Mouse (Mus musculus) CD4-positive, CD25-positive, alpha-beta regulatory T cell, adult 2 months (primary cell): ENCODE results near the gene Ube4a.

ENCODE experiments used
- DNase-seq: peaks from one replicate; pipeline ENCODE4 v3.0.0-alpha.2; 2012; ENCODE audit warnings: low read depth, low spot score

The Ube4a gene

DNA sequence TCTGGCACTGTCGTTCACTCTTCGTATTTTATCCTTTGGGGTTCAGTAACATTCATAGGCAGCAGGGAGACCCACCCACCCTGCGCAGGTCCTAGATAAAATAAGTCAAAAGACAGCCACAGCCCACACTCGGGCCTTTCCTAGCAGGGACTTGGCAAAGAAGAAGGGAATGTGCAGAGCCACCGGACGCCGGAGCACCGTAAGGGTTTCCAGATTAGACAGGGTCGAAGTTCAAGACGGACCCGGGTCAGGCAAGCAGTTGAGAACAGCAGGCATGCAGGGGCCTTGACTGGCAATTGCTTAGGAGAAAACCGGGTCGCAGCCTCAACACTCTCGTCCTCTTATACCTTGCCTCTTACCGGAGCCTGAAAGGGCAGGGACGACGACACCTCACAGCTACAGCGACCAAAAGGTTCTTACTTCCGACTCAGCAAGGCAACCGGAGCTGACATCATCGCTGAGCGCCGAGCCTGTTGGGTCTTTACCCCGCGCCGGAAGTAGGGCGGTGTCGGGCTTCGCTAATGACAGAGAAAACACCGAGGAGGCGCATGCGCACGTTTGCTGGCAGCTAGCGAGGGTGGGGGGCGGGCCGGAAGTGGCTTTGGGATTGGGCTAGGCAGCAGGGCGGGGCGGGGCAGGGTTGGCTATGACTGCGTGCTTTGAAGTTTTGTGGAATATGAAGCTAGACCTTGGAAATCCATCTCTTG is at the start of gene Ube4a:
Gene Ube4a (minus strand): TSS at position 475 of the 707 bp plus-strand sequence.
- peak; percentile 100 for DNase-seq

DNA sequence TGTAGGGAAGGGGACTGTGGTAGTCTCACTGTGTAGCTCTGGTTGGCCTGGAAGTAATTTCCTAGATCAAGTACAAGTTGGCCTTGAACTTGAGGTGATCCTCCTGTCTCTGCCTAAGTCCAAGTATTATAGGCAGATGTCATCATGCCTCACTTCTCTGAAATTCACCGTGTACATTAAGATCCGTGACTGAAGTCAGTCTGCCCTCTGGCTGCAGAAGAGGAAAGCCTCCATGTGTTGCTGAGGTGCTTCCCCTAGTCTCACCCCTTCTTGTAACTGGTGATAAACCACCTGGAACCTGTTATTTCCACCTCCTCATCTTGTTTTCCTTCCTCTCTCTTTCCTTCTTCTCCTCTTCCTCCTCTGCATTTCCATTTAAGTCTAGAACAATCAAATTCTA is 49.5 kb upstream of the Ube4a start:
- peak; percentile 82 for DNase-seq

DNA sequence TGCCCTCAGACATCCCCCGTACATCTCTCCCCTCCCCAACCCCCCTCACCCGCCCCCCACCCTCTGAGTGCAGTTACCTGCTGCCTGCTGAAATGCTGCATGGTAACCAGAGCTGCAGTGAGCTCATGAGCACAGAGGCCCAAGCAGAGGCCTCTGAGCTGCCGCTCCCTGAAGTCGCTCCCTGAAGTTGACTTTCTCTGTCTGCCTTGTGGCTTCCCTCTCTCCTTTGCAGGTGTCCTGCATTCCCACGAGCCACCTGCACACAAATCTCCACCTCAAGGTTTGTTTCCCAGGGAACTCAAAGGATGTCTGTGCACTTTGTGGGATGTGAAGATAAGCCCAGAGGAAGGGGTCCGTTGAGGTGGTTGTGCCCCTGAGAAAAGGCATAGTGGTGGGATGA is 45.9 kb upstream of the Ube4a start:
- DNase-seq: no peak

DNA sequence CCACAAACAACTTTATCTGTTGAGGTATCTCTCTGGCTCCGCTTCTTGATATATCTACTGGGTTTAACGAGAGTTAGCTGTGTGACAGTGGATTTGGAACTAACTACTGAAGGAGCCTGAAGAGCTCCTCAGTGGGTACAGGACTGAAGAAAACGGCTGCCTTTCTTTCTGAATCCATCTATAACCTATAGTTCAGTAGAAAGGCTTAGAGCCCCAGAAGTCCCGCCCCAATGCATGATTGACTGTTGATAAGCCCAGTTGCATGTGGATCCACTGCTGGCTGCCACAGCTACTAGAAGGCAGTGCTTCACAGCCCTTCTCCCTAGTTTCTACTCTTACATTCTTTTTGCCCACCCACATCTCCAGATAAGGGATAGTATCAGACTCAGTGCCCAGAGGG is 45.1 kb upstream of the Ube4a start:
- peak; percentile 85 for DNase-seq

DNA sequence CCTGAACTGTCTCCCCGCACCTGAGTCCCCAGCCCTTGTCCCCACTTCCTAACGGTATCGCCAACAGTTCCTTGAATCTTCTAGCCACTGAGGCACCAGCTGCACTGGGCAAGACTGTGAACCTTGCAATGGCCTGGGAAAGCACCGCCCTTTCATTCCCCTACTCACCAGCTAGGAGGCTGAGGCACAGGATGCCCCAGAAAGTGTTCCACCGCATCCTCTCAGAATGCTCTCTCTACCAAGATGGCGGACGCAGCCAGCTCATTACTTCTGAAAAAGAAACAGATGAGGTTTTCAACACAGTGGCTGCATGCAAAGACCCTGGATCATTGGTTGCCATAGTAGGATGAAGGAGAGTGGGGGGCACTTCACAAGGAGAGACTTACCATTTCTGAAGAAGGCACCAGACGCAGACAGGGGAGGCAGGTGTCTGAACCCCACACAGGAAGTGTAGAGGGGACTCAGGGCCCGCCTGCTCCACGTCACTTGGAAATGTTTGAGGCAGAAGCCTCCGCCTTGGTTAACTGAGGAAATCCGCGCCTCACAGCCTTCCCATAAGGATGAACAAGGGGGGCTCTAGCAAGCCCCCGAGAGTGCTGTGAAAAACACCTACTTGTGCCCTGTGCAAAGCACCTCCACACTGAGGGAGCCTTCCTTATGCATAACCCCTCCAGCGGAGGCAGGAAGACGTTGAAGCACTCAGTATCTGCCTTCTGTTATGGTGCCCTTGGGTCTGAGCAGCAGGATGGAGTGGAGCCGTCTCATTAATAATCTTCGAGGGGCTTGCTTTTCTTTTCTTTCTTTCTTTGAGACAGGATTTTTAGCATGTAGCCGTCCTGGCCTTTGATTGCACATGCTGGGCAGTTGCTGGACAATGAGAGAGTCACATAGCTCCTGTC is 44.0 kb upstream of the Ube4a start, which contains the start of gene Cd3e:
Gene Cd3e (minus strand): TSS at position 448 of the 899 bp plus-strand sequence.
- peak; percentile 86 for DNase-seq

DNA sequence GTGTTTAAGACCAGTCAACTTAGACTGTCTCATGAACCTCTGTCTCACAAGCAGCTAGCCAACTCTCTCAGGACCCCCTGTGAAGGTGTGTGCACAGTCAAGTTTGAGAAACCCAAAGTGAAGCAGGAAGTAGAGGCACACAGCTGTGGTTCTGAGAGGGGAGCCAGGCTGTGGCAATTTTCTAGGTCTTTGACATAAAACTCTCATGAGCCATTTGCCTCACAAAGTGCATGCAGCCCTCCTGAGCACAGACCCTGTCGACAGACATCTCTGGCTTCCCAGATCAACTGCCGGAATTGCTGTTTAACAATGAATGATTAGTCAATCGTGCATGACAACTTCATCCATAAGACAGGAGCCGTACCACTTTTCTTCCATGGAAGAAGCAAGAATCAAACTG is 42.9 kb upstream of the Ube4a start:
- peak; percentile 44 for DNase-seq

DNA sequence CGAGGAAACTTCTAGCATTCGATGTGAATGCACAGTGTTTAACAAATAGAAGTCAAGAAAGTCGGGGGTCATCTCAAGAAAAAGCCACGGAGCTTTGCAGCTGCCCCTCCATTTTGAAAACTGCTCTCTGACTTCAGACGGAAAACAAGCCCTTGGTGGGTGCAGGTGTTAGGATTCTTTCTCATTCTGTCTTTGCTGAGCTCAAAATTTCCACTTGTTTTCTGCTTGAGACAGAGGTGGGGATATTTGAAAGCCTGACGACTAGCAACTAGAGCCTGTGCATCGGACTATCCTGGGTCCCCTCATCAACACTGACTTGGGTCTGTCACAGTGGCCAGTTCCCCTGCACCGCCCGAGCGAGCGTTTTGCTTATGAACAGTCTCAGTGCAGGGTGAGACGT is 42.0 kb upstream of the Ube4a start:
- peak; percentile 26 for DNase-seq

DNA sequence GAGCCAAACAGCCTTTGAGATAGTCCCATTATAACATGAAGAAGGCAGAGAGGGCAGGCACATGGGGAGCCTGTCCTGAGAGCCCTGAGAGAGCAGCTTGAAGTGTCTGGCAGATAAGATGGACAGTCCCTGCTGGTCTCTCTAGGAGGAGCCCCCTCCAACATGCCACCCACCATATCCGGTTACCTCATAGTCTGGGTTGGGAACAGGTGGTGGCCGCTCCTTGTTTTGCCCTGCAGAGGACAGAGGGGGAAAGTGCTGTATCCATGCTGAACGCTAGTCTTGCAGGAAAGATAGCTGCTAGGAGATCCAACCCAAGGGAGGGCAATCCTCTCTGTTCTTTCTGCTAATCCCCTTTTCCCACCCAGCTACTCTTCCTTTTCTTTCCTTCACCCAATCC is 34.8 kb upstream of the Ube4a start:
- no peak for DNase-seq

DNA sequence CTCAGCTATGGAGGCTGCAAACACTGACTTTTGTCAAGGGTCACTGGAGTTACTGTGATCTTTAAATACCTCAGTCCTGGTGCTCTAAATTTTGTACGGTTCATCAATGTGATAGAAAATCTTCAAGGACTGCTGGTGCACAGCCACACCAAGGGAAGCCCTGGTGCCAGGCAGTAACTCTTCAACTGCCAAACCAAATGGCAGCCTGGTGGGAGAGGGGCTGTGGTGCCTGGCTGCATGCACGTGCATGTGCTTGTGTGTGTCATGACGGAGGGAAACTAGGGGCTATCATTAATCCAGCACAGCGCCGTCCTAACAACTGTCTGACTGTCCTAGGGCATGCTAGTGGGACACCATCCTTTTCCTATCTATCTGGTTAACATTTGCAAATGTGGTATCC is 34.4 kb upstream of the Ube4a start:
- DNase-seq: no peak

DNA sequence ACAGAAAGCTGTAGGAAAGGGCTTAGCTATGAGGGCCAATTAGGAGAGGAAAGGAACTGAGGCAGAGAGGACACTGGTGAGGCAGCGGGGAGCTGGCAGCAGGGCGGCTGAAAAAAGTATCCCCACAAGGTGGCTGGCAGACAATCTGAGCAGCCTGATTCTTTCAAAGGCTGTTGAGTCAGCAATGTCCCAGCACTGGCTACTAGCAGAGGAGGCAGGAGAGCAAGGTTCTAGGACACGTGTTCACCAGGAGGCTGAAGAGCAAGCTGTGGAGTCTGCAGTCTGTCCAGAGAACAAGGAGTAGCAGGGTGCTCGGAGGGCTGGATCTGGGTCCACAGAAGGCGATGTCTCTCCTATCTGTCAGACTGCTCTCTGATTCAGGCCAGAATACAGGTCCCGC is 33.8 kb upstream of the Ube4a start:
- peak; percentile 47 for DNase-seq

DNA sequence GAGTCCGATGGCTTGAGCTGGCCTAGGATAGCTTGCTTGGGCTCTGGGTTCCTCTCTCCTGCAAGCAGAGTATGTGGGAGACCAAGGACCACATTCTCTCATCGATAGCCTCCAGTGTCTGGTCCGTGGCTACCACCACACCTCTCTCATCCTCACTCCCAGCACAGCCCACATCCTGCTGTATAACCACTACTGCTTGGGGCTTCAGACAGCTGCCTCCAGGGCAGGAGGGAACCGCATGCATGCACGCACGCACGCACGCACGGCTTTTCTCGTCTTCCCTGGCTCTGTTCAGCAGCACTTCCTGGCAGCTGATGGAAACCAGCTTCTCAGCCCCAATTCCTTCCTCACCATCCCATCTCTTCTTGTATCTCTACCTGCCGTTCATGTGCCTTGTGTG is 32.7 kb upstream of the Ube4a start:
- peak; percentile 47 for DNase-seq

DNA sequence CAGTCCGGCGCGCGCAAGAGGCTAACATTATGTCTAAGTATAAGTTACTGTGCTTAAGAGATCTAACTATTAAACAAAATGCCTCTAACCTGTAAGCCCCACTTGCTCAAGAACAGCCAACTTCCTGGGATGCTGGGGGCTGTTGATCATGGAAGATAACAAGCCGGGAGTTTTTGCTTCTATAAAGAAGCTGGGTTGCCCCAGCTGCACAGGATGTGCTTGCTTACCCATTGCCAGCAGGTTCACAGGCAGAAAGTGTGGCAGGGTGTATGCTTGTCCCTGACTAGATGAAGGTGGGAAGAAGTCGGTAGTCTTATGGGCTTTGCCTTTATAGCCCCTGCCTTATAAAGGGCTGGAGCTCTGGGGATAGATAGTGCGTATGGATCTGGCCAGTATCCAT is 31.2 kb upstream of the Ube4a start:
- no peak for DNase-seq

DNA sequence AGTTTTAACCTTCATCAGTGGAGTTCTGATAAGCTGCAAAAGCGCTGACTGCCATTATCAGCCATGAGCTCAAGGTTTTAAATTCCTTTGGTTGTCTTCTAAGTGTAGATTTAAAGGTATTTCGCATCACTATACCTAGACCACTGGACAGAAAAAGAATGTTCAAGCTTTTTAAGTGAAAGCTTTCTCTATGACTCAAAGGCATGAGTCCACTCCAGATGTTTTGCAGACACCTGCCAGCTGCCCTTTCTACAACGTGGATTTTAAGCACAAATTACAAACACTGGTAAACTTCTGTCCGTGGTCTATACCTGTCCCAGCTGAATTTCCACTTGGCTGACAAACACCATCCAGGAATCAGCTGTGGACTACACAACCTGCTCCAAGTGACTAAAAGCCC is 29.6 kb upstream of the Ube4a start:
- no peak for DNase-seq

DNA sequence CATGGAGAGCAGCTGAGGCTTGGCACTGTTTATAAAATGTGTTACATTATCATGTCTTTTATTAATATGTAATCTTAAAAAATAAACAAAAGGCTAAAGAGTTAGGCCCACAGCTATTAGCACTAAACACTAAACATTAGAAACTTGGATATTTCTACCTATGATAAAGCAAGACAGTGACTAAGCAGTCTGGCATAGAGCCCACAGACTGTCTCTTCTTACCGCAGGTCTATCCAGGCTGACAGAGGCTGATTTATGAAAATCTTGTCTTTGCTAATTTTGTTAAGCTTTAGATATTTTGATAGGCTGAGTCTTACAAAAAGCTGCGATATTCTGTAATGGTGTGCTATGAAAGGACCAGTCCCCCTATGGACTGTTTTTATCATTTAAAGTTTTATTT is 27.9 kb upstream of the Ube4a start:
- DNase-seq: no peak

DNA sequence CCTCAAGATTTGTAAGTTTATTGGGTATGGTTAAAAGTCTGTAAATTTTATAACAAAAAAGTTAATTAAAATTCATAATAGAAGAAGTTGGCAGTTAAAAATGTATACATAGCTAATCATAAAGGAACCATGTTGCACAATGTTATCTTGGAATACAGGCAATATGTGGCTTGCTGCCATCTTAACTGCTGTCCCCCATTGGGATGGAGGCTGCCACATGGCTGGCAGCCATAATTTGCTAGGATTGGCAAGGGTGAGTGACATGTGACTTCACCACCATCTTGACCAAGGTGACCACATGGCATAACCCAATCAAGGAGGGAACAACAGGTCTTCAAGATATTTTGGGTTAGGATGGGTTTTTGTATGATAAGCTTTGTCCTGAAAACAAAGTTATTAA is 26.9 kb upstream of the Ube4a start:
- DNase-seq: no peak

DNA sequence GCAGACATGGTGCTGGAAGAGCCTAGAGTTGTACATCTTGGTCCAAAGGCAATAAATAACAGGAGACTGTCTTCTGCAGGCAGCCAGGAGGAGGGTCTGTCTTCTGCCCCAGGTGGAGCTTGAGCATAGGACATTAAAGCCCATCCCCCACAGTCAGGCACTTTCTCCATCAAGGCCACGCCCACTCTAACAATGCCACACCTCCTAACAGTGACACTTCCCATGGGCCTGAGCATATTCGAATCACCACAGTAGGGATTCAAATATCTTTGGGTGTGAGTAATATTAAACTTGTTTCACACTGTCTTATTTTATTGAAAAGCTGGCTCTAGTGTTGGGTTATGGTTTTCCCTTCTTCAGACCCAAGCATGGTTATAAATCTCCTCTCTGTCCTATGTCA is 26.4 kb upstream of the Ube4a start:
- DNase-seq: no peak

DNA sequence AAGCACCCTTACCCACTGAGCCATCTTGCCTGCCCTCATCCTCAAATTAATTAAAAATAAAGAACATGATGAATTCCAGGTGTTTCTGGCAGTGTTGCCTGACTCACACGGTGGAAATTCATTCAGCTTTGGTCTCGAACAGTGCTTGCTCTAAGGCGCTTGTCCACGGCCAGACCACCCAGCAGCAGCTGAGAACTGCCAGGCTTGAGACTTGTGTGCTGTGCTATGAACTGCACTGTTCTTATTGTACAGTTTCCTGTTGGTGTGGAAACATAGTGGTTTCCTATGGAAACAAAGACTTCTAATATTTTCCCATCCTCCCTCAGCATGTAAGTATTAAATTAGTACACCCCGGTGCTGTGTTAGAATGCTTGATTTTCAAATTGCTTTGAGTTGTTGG is 21.6 kb upstream of the Ube4a start:
- peak; percentile 73 for DNase-seq

DNA sequence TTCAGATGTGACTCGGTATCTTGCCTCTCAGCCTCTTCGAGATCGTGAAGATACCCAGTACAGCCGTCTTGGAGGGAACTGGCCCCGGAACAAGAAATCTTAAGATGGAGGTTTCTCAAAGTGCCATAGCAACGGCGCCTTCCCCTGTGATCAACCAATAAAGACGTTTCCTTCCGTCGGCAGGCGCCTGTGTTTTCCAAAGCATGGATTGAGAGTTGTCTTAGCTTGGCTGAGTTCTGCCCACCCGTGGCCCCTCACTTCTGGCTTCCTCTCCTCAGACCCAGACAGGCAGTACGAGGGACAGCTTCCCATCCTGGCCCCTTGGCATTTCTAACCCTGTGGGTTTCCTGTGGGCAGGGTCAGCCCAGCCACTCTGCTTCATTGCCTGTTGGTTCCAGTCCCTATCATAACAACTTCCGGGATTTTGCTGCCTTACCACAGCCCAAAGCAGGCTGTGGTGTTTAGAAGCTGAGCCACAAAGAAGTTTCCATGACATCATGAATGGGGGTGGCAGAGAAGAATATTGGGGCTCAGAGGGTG is 20.9 kb upstream of the Ube4a start:
- peak; percentile 96 for DNase-seq

DNA sequence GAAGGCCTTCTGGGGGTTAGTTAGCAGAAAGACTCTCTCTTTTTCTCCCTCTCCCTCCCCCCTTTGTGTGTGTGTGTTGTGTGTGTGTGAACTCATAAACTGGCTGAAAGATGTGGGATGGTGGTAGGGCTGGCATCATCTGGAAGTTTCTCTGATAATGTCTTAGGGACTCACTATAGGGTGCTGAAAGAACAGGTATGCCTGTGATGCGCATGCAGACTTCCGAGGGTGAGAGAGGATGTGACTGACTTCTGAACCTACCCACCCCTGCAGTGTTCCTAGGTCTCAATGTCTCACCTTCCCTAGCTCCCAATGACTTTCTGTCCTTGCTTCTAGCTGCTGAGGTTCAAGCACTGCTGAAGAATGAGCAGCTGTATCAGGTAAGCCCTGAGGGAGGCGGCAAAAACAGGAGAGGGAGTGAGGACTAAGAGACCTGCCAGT is 20.3 kb upstream of the Ube4a start:
- peak; percentile 69 for DNase-seq

DNA sequence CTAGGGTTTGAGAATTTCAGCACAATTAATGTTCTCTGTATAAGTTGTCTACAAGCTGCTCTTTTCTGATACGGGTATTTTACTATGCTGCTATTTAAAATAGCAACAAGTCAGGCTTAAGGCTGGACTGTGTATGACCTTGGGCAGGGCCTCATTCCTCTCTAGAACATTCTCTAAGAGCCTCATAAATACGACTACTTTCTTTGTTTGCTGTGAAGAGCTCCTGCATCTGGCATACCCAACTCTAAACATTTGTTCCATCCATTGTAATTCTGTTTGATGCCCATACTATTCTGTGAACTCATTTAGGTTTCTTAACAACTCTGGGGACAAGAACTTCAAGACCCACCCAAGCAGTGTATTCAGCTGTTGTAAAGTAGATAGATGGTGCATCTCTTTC is 17.6 kb upstream of the Ube4a start:
- no peak for DNase-seq

DNA sequence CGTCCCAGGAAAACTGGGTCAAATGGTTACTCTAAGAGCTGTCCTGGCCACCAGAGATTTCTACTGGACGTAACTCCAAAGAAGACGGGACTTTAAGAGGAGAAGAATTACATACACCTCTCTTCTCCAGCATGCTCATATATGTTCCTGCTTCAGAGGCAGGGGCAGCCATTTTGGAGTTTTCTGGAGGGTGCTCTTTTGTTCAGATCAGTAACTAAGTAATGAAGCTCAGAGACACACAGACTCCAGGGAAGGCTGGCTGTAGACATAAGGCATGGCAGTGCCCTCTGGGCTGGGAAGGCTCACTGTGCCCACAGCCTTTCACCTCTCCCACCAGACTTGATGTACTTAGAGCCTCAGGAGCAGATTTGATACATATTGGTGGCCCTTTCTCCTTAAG is 17.1 kb upstream of the Ube4a start:
- peak; percentile 54 for DNase-seq

DNA sequence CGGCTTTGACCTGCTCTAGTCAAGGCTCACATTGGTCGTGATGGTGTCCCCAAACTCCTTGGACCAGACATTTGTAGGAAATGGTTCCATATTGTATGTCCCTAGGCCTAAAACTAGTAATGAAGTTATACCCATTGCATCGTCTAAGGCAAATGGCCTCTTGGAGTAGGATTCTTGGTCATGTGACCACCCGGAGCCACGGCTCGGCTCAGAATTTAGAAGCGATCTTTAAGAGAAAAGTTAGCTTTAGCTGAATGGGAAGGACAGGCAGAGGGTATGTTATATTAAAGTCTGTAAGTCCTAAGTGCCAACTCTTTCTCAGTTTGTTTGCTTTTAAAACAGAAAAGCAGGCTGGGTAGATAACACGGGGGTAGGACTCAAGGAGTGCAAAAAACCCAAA is 16.7 kb upstream of the Ube4a start:
- DNase-seq: peak; percentile 50

DNA sequence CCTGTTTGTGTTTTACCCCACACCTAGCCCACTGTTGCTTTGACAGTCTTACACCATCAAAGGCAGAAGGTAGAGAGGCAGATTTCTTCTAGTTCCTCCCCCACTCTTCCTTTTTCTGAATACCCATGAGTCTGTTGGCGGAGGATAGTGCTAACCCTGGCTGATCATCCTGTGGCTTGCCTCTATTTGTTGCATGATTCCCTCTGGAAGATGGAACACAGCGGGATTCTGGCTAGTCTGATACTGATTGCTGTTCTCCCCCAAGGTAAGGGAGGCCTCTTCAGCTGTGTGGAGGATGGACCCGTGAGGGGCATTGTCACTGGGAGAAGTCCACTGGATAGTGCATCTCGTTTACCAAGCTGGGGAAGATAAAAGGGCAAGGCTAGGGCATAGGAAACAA is 16.3 kb upstream of the Ube4a start, which contains the start of gene Cd3d:
Gene Cd3d (plus strand): TSS at position 111 of the 400 bp plus-strand sequence.
- peak; percentile 71 for DNase-seq
